Mouse (Mus musculus) B cell, adult 62 days (primary cell): ENCODE data around the gene 5730596B20Rik. TPM values are rescaled to one million over a fixed set of nuclear protein-coding genes. Genes with fewer than 3 reads are reported as not detected.

Experiments used
- total RNA-seq: library from RNA; stranded (reverse); gene quantifications from 4 replicates; pipeline ENCODE4 v1.2.4, GENCODE M21; 2023

Gene 5730596B20Rik
- not detected in 4 replicates for total RNA-seq

GRCm38 (mm10) chr6:52177061-52177735 is at the start of gene 5730596B20Rik:
TSS of gene 5730596B20Rik (plus strand) at chr6:52177498.

GRCm38 (mm10) chr6:52158276-52159051 is 18.8 kb upstream of the 5730596B20Rik start, which contains the start of gene Hoxa1:
TSS of gene Hoxa1 (minus strand) at chr6:52158317.

GRCm38 (mm10) chr6:52164626-52165440 is 12.5 kb upstream of the 5730596B20Rik start, which contains the start of gene Hoxa2:
TSS of gene Hoxa2 (minus strand) at chr6:52164831.

GRCm38 (mm10) chr6:52190906-52191810 is 13.9 kb downstream of the 5730596B20Rik start, which contains the start of gene Hoxa4:
TSS of gene Hoxa4 (minus strand) at chr6:52191753.

GRCm38 (mm10) chr6:52204050-52204752 is 26.9 kb downstream of the 5730596B20Rik start, which contains the start of gene Hoxa5:
TSS of gene Hoxa5 (minus strand) at chr6:52204587.

GRCm38 (mm10) chr6:52208072-52208867 is 31.0 kb downstream of the 5730596B20Rik start, which contains the start of gene Hoxa6:
TSS of gene Hoxa6 (minus strand) at chr6:52208722.

GRCm38 (mm10) chr6:52213119-52213986 is 36.1 kb downstream of the 5730596B20Rik start, which contains the start of the genes Hoxa3 and Gm28308:
TSS of gene Hoxa3 (minus strand) at chr6:52213336.
TSS of gene Gm28308 (minus strand) at chr6:52213339.

GRCm38 (mm10) chr6:52221337-52221992 is 44.2 kb downstream of the 5730596B20Rik start, which contains the start of gene Hoxa7:
TSS of gene Hoxa7 (minus strand) at chr6:52221854.

Other genes starting within 250 kb of the 5730596B20Rik start
- gene Skap2, start 164.9 kb upstream of the 5730596B20Rik start, total RNA-seq = 40.5 to 48.4 TPM (median 41.9 TPM) in 4 replicates
- gene Hoxa1, start 19.2 kb upstream of the 5730596B20Rik start, total RNA-seq = not detected in 4 replicates
- not detected in 4 replicates for gene Hoxa2, start 12.7 kb upstream of the 5730596B20Rik start, total RNA-seq
- not detected in 4 replicates for gene Hoxa4, start 14.3 kb downstream of the 5730596B20Rik start, total RNA-seq
- not detected in 4 replicates for gene Hoxa5, start 27.1 kb downstream of the 5730596B20Rik start, total RNA-seq
- not detected in 4 replicates for gene Hoxa6, start 31.2 kb downstream of the 5730596B20Rik start, total RNA-seq
- 0.58 TPM in 1 of 4 replicates, not detected in the others for gene Hoxa3, start 35.8 kb downstream of the 5730596B20Rik start, total RNA-seq
- gene Gm28308, start 35.8 kb downstream of the 5730596B20Rik start, total RNA-seq = not detected in 4 replicates
- not detected in 4 replicates for gene Hoxa7, start 44.4 kb downstream of the 5730596B20Rik start, total RNA-seq
- not detected in 4 replicates for gene Hoxa9, start 53.6 kb downstream of the 5730596B20Rik start, total RNA-seq
- not detected in 4 replicates for gene Hoxa10, start 63.4 kb downstream of the 5730596B20Rik start, total RNA-seq
- not detected in 4 replicates for gene Hoxa11, start 68.3 kb downstream of the 5730596B20Rik start, total RNA-seq
- gene Hoxa13, start 83.4 kb downstream of the 5730596B20Rik start, total RNA-seq = not detected in 4 replicates
- gene Evx1, start 136.0 kb downstream of the 5730596B20Rik start, total RNA-seq = not detected in 4 replicates